Mouse (Mus musculus) ES-Bruce4 (cell line): ENCODE measurements around the gene Smoc2.

ENCODE experiments used
- CTCF ChIP-seq: IDR thresholded peaks from one replicate; pipeline ENCODE4 v1.8.1; 2011; ENCODE audit warnings: low read depth, low read length
- EP300 ChIP-seq: IDR thresholded peaks from 2 replicates; pipeline ENCODE4 v1.6.1; 2011; ENCODE audit warnings: low read depth, low read length; ENCODE audit not compliant: insufficient read depth
- POLR2A ChIP-seq: IDR thresholded peaks from one replicate; pipeline ENCODE4 v1.8.1; 2011; ENCODE audit warnings: low read length; ENCODE audit not compliant: insufficient read depth

DNA sequence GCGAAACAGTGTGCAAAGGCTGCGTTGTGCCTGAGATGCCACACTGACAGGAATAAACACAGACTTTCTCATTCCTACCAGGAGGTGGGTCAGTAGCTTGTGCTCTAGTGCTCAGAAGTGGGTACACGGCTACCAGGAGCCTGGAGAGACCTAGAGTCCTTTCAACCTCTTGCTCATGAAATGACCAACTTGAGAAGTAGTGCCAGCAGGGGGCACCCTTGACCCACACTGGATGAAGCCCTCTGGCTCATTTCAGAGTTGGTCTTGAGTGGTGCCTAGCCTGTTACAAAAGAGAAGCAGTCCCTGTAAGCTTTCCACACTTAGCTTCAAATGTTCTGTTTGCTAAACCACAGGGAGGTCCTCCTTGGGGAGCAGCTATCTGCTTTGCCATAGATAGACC lies 46.7 kb upstream of the Smoc2 start:
- TF ChIP-seq CTCF (peak; percentile 81), POLR2A (no peak), EP300 (no peak)
